Mouse (Mus musculus) kidney, adult 9 months (tissue): Measurements from ENCODE around the gene Rabl2.

Source experiments
- DNase-seq: peaks from one replicate; pipeline ENCODE4 v3.0.0; 2022

Gene Rabl2

GRCm38 (mm10) chr15:89548837-89549236 lies 42.9 kb downstream of the Rabl2 start:
- no peak for DNase-seq

GRCm38 (mm10) chr15:89547824-89548601 lies 43.7 kb downstream of the Rabl2 start:
- DNase-seq: no peak

GRCm38 (mm10) chr15:89547321-89547720 lies 44.4 kb downstream of the Rabl2 start:
- no peak for DNase-seq

GRCm38 (mm10) chr15:89544171-89544570 lies 47.6 kb downstream of the Rabl2 start:
- DNase-seq: no peak

GRCm38 (mm10) chr15:89533843-89534207 lies 57.9 kb downstream of the Rabl2 start:
- DNase-seq: no peak

GRCm38 (mm10) chr15:89532924-89533842 lies 58.5 kb downstream of the Rabl2 start:
- DNase-seq: no peak
